Mouse (Mus musculus): Measurements from ENCODE around the gene Dnlz. TPM values are rescaled to one million over a fixed set of nuclear protein-coding genes. Genes with fewer than 3 reads are reported as not detected.

Dnlz gene
- total and polyA plus RNA-seq, 2 experiments from 2014 or later: 17.0 to 23.0 TPM

DNA sequence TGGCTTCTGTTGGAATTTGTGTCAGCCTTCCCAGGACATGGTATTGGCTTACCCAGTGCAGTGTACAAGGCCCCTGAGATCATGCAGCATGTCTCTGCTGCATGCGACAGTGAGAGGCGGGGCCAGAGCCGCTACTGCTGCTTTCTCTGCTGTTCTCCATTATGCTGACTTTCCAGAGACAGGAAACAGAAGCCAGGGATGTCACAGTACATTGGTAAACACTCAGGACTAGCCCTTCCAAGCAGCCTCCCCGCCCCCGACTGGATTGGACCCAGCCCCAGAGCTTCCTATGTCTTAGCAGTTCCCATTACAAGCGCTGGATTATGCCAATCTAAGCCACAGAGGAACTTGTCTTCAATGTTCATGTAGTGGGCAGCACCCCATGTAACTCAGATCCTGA is 3.7 kb downstream of the Dnlz start:
- Histone ChIP-seq H3K9me3 (replicated peaks; ENCODE audit: control insufficient read depth, low read length) (no peaks in the 10 kb centered on the region), H3K27me3 (ENCODE audit: control insufficient read depth, insufficient read depth, low read length) (no peaks in the 10 kb centered on the region), H3K36me3 (replicated peaks; ENCODE audit: control insufficient read depth, insufficient read depth, low read length) (peaks cover 67% of the 10 kb centered on the region), H3K4me1 (ENCODE audit: control insufficient read depth, insufficient read depth) (peaks cover 24% of the 10 kb centered on the region), H3K4me3 (ENCODE audit: low read depth, low read length) (no peak overlapping the region), H3K4me2 (ENCODE audit: low read depth, low read length) (no peak overlapping the region), H3K9ac (replicated peaks; ENCODE audit: low read depth, low read length) (no peak overlapping the region), H3K27ac (ENCODE audit: low read depth) (peak overlapping the region; percentile 48)
- ATAC-seq (ENCODE audit: insufficient read depth, low read depth) (peak; percentile 31), DNase-seq (ENCODE audit: low spot score) (peak; percentile 51)
- TF ChIP-seq EP300 (IDR thresholded peaks at IDR 0.05; ENCODE audit: low read depth): no peak
- no peak for TF ChIP-seq CTCF (IDR thresholded peaks at IDR 0.05; ENCODE audit: low read depth)
- WGBS: 48% methylated on average over 6 of the region's 6 CpGs

DNA sequence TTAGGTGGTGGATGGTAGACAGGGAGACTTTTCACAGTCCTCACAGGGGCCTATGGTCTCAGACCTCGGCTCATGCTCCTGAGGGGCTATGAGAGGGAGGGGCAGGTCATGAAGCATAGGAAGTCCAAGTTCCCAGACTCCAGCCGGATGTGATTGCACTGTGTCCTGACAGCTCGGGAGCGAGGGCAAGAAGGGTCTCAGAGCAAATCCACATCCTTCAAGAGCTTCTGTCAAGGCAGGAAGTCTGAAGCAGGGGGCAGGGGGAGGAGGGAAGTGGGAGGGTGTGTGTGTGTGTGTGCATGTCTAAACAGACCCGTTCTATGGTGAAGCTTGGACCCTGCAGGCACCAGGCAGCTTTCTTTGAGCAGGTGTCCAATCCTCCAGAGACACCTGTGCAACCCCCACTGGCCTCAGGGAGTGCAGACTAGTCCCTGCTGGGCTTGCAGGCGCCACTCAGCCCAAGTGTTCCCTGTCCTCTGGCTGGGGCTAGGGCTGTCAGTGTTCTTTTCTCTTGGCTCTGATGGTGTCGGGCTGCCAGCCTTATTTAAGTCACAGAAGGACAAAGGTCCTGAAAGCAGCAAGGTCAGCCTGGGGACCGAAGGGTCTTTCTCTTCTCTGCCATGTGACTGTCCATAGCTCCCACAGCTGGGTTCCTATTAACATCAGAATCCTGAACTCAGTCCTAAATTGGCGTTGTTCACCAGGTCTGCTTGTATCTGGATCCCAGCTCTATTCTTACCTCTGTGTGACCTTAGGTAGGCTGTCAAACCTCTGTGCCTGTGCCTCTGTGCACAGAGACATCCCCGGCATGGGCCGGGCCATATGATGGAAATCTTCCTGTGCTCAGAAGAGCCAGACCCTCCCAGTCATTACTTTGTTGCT is 9.1 kb downstream of the Dnlz start:
- Histone ChIP-seq H3K4me3 (ENCODE audit: low read depth, low read length) (peak overlapping the region; percentile 7; the same call in 1 of the 2 replicates), H3K27me3 (ENCODE audit: control insufficient read depth, insufficient read depth, low read length) (no peaks in the 10 kb centered on the region), H3K9ac (replicated peaks; ENCODE audit: low read depth, low read length) (no peak overlapping the region; the same call in 1 of the 2 replicates), H3K27ac (ENCODE audit: low read depth) (peak overlapping the region; percentile 96), H3K36me3 (replicated peaks; ENCODE audit: control insufficient read depth, insufficient read depth, low read length) (peaks cover 60% of the 10 kb centered on the region), H3K4me1 (ENCODE audit: control insufficient read depth, insufficient read depth) (peaks cover 41% of the 10 kb centered on the region), H3K4me2 (ENCODE audit: low read depth, low read length) (peak overlapping the region; percentile 83), H3K9me3 (replicated peaks; ENCODE audit: control insufficient read depth, low read length) (no peaks in the 10 kb centered on the region)
- TF ChIP-seq EP300 (IDR thresholded peaks at IDR 0.05; ENCODE audit: low read depth) (0 out of 2 replicates have a peak, but pooled peaks have one; percentile 12), CTCF (IDR thresholded peaks at IDR 0.05; ENCODE audit: low read depth) (no peak)
- ATAC-seq (ENCODE audit: insufficient read depth, low read depth) (no peak), DNase-seq (ENCODE audit: low spot score) (peak; percentile 49)
- WGBS: 40% methylated on average over 11 of the region's 11 CpGs

DNA sequence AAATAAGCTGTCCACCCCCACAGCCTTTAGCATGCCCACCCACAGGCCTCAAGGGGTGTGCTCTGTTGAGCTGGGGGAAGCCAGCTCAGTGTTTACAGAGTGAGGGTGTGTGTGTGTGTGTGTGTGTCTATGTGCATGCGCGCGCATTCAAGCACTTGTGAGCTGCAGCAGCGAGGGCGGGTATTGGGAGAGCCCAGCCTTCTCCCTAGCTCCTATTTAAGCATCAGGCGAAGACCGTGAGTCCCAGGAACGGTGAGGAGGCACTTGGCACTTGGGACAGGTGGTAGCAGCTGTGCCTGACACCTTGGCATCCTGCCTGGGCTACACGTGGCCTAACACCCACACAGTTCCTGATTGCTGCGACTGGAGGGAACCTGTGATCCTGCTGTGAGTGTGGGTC is 9.9 kb downstream of the Dnlz start:
- H3K4me2 ChIP-seq (ENCODE audit: low read depth, low read length): peak overlapping the region; percentile 83

DNA sequence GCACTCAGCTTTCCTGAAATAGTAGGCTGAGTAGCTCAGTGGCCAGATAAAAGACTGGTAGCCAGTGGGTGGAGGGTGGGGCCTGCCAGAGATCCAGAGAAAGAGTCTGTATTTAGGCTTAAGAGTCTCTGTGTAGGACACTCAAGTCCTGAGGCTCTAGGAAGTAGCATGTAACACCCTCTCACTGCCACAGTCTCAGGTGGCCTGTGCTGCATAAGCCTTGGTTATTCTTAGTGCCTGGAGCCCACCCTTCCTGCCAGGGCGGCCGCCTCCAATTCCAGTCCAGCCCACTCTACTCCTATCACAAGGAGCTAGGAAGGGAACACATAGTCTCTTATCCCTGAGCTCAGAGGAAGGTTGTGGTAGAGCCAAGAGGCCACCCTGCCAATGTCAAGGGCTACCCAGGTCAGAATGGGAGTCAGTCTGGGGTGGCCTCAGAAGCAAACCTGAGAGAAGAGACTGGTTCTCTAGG is 10.4 kb downstream of the Dnlz start:
- ATAC-seq (ENCODE audit: insufficient read depth, low read depth) (peak; percentile 33), DNase-seq (ENCODE audit: low spot score) (peak; percentile 75)
- peak overlapping the region; percentile 83 for H3K4me2 ChIP-seq (ENCODE audit: low read depth, low read length)
- H3K9ac ChIP-seq (replicated peaks; ENCODE audit: low read depth, low read length): peak overlapping the region; percentile 79
- 14% methylated on average over 2 of the region's 2 CpGs for WGBS
- peaks cover 40% of the 10 kb centered on the region for H3K4me1 ChIP-seq (ENCODE audit: control insufficient read depth, insufficient read depth)
- H3K36me3 ChIP-seq (replicated peaks; ENCODE audit: control insufficient read depth, insufficient read depth, low read length): peaks cover 47% of the 10 kb centered on the region
- no peaks in the 10 kb centered on the region for H3K27me3 ChIP-seq (ENCODE audit: control insufficient read depth, insufficient read depth, low read length)
- peak overlapping the region; percentile 96 for H3K27ac ChIP-seq (ENCODE audit: low read depth)
- H3K4me3 ChIP-seq (ENCODE audit: low read depth, low read length): peak overlapping the region; percentile 53
- TF ChIP-seq EP300 (IDR thresholded peaks at IDR 0.05; ENCODE audit: low read depth) (peak; percentile 42; the same call in 1 of the 2 replicates), CTCF (IDR thresholded peaks at IDR 0.05; ENCODE audit: low read depth) (no peak)
- no peaks in the 10 kb centered on the region for H3K9me3 ChIP-seq (replicated peaks; ENCODE audit: control insufficient read depth, low read length)

More for the DNA sequence above, 9.9 kb downstream of the Dnlz start:
- Histone ChIP-seq H3K9me3 (replicated peaks; ENCODE audit: control insufficient read depth, low read length) (no peaks in the 10 kb centered on the region), H3K4me3 (ENCODE audit: low read depth, low read length) (peak overlapping the region; percentile 53; the same call in 1 of the 2 replicates), H3K4me1 (ENCODE audit: control insufficient read depth, insufficient read depth) (peaks cover 40% of the 10 kb centered on the region), H3K9ac (replicated peaks; ENCODE audit: low read depth, low read length) (peak overlapping the region; percentile 79; the same call in 1 of the 2 replicates), H3K27me3 (ENCODE audit: control insufficient read depth, insufficient read depth, low read length) (no peaks in the 10 kb centered on the region), H3K36me3 (replicated peaks; ENCODE audit: control insufficient read depth, insufficient read depth, low read length) (peaks cover 52% of the 10 kb centered on the region), H3K27ac (ENCODE audit: low read depth) (peak overlapping the region; percentile 96)
- DNase-seq (ENCODE audit: low spot score): peak; percentile 90
- ATAC-seq (ENCODE audit: insufficient read depth, low read depth): peak; percentile 82
- TF ChIP-seq CTCF (IDR thresholded peaks at IDR 0.05; ENCODE audit: low read depth) (no peak), EP300 (IDR thresholded peaks at IDR 0.05; ENCODE audit: low read depth) (no peak; the same call in 1 of the 2 replicates)
- 15% methylated on average over 10 of the region's 10 CpGs for WGBS

DNA sequence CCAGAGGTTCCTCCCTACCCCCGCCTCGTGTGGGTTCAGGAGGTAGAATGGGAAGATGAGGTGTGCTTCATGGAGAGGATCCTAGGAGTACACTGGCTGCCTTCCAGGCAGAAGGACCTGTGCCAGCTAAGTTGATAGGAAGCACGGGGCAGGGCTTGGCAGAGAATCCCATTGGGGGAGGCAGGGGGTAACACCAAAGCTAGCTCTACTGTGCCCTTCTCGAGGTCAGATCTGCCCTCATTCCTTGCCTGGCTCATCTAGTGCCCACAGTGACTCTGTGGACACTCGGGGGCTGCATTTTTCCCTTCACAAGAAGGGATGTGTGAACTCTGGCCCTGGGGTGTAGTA is 12.7 kb downstream of the Dnlz start:
- ATAC-seq (ENCODE audit: insufficient read depth, low read depth): peak; percentile 64
- Histone ChIP-seq H3K9me3 (replicated peaks; ENCODE audit: control insufficient read depth, low read length) (no peaks in the 10 kb centered on the region), H3K4me3 (ENCODE audit: low read depth, low read length) (peak overlapping the region; percentile 53), H3K9ac (replicated peaks; ENCODE audit: low read depth, low read length) (peak overlapping the region; percentile 79), H3K27ac (ENCODE audit: low read depth) (peak overlapping the region; percentile 96), H3K4me1 (ENCODE audit: control insufficient read depth, insufficient read depth) (peaks cover 40% of the 10 kb centered on the region), H3K36me3 (replicated peaks; ENCODE audit: control insufficient read depth, insufficient read depth, low read length) (peaks cover 23% of the 10 kb centered on the region), H3K27me3 (ENCODE audit: control insufficient read depth, insufficient read depth, low read length) (no peaks in the 10 kb centered on the region), H3K4me2 (ENCODE audit: low read depth, low read length) (peak overlapping the region; percentile 83)
- no peak for TF ChIP-seq CTCF (IDR thresholded peaks at IDR 0.05; ENCODE audit: low read depth)
- TF ChIP-seq EP300 (IDR thresholded peaks at IDR 0.05; ENCODE audit: low read depth): peak; percentile 81
- WGBS: 19% methylated on average over 5 of the region's 5 CpGs
- peak; percentile 89 for DNase-seq (ENCODE audit: low spot score)

Data from heart, postnatal 0 days (tissue).